Mouse (Mus musculus): ENCODE data around the gene Wiz.

Wiz gene

DNA sequence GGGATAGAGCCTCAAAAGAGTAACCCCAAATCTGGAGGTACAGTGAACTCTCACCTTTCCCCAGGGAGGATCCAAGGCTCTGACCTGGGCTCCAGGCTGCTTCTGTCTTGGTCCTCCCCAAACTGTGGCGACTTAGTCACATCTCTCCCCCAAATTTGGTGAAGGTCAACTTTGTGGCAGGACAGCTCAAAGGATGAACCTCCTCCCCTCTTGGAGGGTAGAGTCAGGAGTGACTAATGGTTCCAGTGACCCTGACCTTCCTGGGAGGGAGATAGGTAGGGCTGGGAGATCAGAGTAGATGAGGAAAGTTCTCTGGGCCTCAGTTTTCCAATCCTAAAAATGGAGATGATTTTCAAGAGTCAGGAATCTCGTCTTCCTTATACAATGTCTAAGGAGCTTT is 10.5 kb downstream of the Wiz start:
- no peak for DNase-seq (ENCODE audit: low spot score in 2 of 2)

- no peak for DNase-seq (ENCODE audit: low spot score in 2 of 2)
These were observed 12.1 kb downstream of the Wiz start for GRCm38 (mm10) chr17:32377137-32377536.

- DNase-seq (ENCODE audit: low spot score in 2 of 2): no peak
These were observed 12.8 kb downstream of the Wiz start for GRCm38 (mm10) chr17:32376475-32376874.

DNA sequence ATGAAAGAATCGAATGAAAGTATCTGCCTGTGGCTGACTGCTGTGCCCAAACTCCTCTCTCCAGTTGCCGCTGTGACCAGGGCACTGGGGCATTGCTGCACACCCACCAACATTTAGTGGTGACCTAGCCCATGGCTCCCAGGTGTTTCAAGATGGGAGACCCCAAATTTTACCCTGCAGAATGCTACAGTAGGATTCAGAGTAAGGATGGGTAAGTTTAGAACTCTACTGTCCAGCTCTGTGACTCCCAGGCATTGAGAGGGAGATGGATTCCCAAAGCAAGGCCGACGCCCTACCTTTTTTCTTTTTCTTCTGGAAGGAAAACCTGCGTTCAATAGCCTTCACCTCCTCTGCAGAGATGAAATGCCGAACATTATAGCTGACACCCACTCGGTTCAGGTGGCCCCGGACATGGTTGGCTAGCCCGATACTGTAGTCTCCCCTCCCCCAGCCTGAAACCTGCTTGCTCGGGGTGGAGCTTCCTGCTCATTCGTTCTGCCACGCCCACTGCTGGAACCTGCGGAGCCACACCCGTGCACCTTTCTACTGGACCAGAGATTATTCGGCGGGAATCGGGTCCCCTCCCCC is 20.2 kb downstream of the Wiz start:
- no peak for DNase-seq (ENCODE audit: low spot score in 2 of 2)

DNA sequence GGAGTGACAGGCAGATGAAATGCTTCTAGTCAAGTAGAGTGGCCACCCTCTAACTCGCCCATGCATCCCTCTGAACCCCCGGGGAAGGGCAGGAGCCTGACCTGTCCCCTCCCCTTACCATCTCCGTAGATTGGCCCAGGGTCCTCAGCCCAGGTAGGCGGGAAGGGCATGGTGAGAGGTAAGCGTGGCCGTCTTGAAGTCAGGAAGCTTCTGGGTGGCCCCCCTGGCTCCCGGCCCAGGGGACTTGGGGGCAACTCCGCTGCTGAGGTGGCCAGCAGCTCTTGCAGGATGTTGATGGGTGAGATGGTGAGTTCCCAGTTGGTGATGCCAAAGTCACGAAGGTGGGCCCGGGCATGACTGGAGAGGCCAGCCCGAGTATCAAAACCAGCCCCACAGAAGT is 21.5 kb downstream of the Wiz start:
- no peak for DNase-seq (ENCODE audit: low spot score in 2 of 2)

GRCm38 (mm10) chr17:32365296-32365695 is 23.9 kb downstream of the Wiz start:
- no peak for DNase-seq (ENCODE audit: low spot score in 2 of 2)

- no peak for DNase-seq (ENCODE audit: low spot score in 2 of 2)
These were observed 24.4 kb downstream of the Wiz start for GRCm38 (mm10) chr17:32364850-32365249.

DNA sequence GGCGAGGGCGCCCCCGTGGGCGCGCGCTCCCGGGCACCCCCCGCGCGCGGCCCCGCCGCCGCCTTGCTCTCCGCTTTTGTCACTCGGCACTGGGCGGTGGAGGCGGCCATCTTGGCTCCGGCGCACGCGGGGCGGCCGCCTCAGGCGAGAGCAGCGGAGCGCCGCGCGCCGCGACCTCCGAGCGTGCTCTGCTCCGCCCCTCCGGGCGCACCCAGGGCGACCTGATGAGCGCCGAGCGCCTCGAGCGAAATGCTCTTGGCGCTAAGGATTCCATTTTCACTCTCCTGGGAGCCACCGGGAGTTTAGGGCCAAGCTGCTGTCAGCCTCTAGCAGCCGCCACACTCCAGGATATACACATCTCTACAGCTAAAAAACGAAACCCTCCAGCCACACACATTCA is 24.9 kb downstream of the Wiz start:
- peak; percentile 76 to 82 for DNase-seq (ENCODE audit: low spot score in 2 of 2)

DNA sequence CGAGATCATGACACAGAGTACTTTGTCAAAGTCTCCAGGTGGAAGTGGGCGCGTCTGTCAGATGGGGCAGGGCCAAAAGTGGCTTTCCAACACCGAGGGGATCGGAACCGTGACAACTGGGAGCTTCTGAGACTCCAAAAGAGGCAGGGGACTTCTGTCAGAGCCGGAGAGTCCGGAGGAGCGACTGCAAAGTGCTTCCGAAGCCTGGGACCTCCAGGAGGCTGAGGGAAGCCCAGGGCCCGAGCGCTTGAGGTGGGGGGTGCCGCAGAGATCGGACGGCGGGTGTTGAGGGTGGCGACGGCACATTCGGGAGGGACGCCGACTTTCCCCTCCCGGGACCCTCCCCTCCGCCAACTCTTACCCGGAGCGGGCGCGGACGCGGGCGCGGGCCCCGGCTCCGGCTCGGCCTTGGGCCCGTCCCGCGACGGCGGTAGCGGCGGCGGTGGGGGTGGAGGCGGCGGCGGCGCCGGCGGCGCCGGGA is 25.4 kb downstream of the Wiz start:
- DNase-seq (ENCODE audit: low spot score in 2 of 2): no peak

DNA sequence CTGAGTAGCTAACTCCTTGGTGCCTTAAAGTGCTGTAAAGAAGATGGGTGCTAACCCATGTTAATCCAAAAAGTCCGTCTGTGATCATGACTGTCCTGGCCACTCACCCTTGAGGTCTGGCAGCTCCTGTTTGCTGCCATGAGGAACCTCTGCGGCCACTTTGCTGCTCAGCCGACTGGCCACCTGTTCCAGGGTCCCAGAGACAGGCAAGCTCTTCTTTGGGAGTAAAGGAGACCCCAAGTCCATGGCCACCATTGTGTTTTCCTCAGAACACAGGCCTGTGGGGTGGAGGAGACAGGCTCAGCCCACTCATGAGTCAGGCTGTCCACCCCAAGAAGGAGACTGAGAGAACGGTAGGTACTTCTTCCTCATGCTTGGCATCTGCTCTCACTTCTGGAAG is 26.6 kb downstream of the Wiz start:
- DNase-seq (ENCODE audit: low spot score in 2 of 2): no peak

GRCm38 (mm10) chr17:32359928-32360327 is 29.3 kb downstream of the Wiz start:
- no peak for DNase-seq (ENCODE audit: low spot score in 2 of 2)

GRCm38 (mm10) chr17:32358943-32359340 is 30.3 kb downstream of the Wiz start:
- DNase-seq (ENCODE audit: low spot score in 2 of 2): no peak

DNA sequence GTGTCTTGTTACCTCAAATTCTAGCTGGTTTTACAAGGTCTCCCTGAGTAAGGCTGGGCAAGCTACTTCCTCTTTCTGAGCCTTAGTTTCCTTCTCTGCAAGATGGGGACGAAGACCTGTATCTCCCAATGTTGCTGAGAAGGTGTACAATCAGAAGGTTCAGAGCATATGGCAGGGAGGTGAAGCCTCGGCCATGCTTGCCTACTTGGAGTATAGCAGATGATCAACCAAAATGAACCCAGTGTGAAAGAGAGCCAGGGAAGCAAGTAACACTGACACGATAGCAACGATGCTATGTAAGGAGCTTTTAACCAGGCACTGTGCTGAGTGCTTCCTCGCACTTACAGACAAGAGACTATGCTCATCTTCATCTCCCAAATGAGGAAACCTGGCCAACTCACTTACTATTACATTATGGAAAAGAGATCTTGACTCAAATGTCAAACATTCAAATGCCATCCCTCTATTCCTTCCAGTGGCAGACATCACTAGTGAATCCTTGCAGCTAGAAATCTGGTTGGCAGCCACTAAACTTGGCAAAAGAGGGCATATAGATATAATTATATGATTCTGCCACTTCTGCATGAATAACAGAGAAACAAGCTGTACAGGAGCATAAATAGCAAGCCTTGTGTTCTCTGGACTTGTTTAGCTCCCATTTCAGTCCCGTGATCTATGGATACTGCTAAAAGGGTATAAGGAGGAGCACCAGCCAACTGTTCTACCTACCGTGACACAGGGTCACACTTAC is 30.9 kb downstream of the Wiz start:
- DNase-seq (ENCODE audit: low spot score in 2 of 2): no peak

GRCm38 (mm10) chr17:32356766-32357760 is 32.2 kb downstream of the Wiz start:
- DNase-seq (ENCODE audit: low spot score in 2 of 2): no peak

GRCm38 (mm10) chr17:32356281-32356680 is 33.0 kb downstream of the Wiz start:
- DNase-seq (ENCODE audit: low spot score in 2 of 2): no peak

DNA sequence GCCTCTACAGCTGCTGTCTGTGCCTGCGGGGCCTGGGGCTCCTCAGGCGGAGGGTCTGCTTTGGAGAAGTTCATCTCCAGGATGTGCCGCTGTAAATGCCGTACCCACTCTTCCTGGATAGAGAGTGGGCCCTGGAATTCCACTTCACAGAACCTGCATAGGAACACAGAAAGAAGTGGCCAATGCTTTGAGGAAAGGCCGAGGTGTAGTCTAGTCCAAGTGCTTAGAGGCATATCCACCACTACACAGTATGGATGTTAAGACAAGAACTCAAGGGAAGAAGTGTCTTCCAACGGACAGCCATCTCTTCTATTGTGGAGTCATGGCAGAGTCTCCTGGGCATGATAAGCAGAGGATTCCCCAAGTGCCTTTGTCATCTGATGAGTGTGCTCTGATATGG is 34.2 kb downstream of the Wiz start:
- no peak for DNase-seq (ENCODE audit: low spot score in 2 of 2)

- no peak for DNase-seq (ENCODE audit: low spot score in 2 of 2)
These were observed 35.0 kb downstream of the Wiz start for GRCm38 (mm10) chr17:32354211-32354610.

- peak in 1 of 2 experiments; percentile 60 for DNase-seq (ENCODE audit: low spot score in 2 of 2)
These were observed 35.5 kb downstream of the Wiz start for GRCm38 (mm10) chr17:32353696-32354095.

DNA sequence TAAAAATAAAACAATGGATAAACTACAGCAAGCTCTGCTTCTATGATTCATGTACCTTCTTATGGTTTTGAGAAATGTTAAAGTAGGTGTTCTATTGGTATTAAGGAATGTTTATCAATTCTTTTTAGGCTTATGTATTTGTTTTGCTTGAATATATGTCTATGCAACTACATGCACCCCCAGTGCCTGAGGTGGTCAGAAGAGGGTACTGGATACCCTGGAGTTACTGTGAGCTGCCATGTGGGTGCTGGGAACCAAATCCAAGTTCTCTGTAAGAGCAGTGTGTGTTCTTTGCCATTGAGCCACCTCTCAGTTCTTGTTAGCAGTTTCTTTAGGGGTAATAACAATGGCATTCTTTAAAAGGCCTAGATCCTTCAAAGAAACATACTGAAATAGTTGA is 37.5 kb downstream of the Wiz start:
- no peak for DNase-seq (ENCODE audit: low spot score in 2 of 2)

DNA sequence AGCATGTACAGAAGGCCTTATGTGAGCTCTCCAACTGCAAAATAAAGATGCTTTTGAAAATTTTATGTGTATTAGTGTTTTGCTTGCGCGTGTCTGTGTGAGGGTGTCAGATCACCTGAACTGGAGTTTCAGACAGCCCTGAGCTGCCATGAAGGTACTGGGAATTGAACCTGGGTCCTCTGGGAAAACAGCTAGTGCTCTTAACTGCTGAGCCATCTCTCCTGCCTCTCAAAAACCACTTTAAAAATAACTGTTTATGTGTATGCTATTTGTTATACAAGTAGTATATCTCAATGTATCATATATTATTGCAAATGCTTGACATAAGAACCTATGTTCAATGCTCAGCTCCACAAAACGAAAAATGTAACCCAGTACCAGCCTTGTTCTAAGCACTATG is 38.0 kb downstream of the Wiz start:
- no peak for DNase-seq (ENCODE audit: low spot score in 2 of 2)

- DNase-seq (ENCODE audit: low spot score in 2 of 2): peak; percentile 96
These were observed 38.8 kb downstream of the Wiz start, which contains the start of gene Akap8l for GRCm38 (mm10) chr17:32350382-32350983. Gene Akap8l (minus strand): TSS chr17:32350607.

All from frontal cortex, postnatal 14 days (tissue).